Mouse (Mus musculus): ENCODE results near the gene Med25. TPM values are rescaled to one million over a fixed set of nuclear protein-coding genes. Genes with fewer than 3 reads are reported as not detected.

Med25 gene
- polyA plus RNA-seq, 1 experiment from 2014 or later: 114 TPM

- 10% methylated on average over 29 of the region's 29 CpGs for WGBS
- Histone ChIP-seq H3K36me3 (ENCODE audit: control insufficient read depth, insufficient read depth, low read length) (peaks cover 18% of the 10 kb centered on the region), H3K4me3 (replicated peaks; ENCODE audit: low read depth, low read length) (peak within 1 kb of the TSS; percentile 99), H3K4me2 (ENCODE audit: low read length) (peak within 1 kb of the TSS; percentile 95), H3K9ac (replicated peaks; ENCODE audit: low read length) (peak within 1 kb of the TSS; percentile 99), H3K4me1 (ENCODE audit: control insufficient read depth, insufficient read depth, low read length) (peaks cover 28% of the 10 kb centered on the region), H3K27me3 (ENCODE audit: control insufficient read depth, insufficient read depth, low read length) (no peaks in the 10 kb centered on the region), H3K27ac (replicated peaks; ENCODE audit: low read depth, low read length) (peak within 1 kb of the TSS; percentile 100), H3K9me3 (ENCODE audit: control insufficient read depth, low read length) (no peaks in the 10 kb centered on the region)
- peak; percentile 96 for DNase-seq
- peak; percentile 94 for ATAC-seq (ENCODE audit: low FRiP score, low TSS enrichment)
Measured at GRCm38 (mm10) chr7:44869697-44870528, 22.6 kb downstream of the Med25 start, which contains the start of gene Ptov1. Gene Ptov1 (minus strand): TSS chr7:44869788.

- whole genome bisulfite sequencing: under 1% methylated on average over 108 of the region's 108 CpGs
- peaks cover 28% of the 10 kb centered on the region for H3K4me1 ChIP-seq (ENCODE audit: control insufficient read depth, insufficient read depth, low read length)
- DNase-seq: peak; percentile 80
Measured at GRCm38 (mm10) chr7:44868919-44869696, 23.4 kb downstream of the Med25 start.

GRCm38 (mm10) chr7:44868465-44868864 is 24.0 kb downstream of the Med25 start:
- peaks cover 28% of the 10 kb centered on the region for H3K4me1 ChIP-seq (ENCODE audit: control insufficient read depth, insufficient read depth, low read length)
- H3K4me3 ChIP-seq (replicated peaks; ENCODE audit: low read depth, low read length): peak overlapping the region; percentile 99
- H3K36me3 ChIP-seq (ENCODE audit: control insufficient read depth, insufficient read depth, low read length): peaks cover 32% of the 10 kb centered on the region
- DNase-seq (no peak), ATAC-seq (ENCODE audit: low FRiP score, low TSS enrichment) (no peak)
- peak overlapping the region; percentile 95 for H3K4me2 ChIP-seq (ENCODE audit: low read length)
- peak overlapping the region; percentile 100 for H3K27ac ChIP-seq (replicated peaks; ENCODE audit: low read depth, low read length)
- H3K9me3 ChIP-seq (ENCODE audit: control insufficient read depth, low read length): no peaks in the 10 kb centered on the region
- no peaks in the 10 kb centered on the region for H3K27me3 ChIP-seq (ENCODE audit: control insufficient read depth, insufficient read depth, low read length)
- peak overlapping the region; percentile 99 for H3K9ac ChIP-seq (replicated peaks; ENCODE audit: low read length)
- 6% methylated on average over 16 of the region's 16 CpGs for WGBS

More at GRCm38 (mm10) chr7:44868919-44869696, 23.4 kb downstream of the Med25 start:
- peak overlapping the region; percentile 95 for H3K4me2 ChIP-seq (ENCODE audit: low read length)
- peaks cover 26% of the 10 kb centered on the region for H3K36me3 ChIP-seq (ENCODE audit: control insufficient read depth, insufficient read depth, low read length)
- no peaks in the 10 kb centered on the region for H3K9me3 ChIP-seq (ENCODE audit: control insufficient read depth, low read length)
- H3K27ac ChIP-seq (replicated peaks; ENCODE audit: low read depth, low read length): peak overlapping the region; percentile 100
- no peaks in the 10 kb centered on the region for H3K27me3 ChIP-seq (ENCODE audit: control insufficient read depth, insufficient read depth, low read length)
- ATAC-seq (ENCODE audit: low FRiP score, low TSS enrichment): peak; percentile 32
- peak overlapping the region; percentile 99 for H3K9ac ChIP-seq (replicated peaks; ENCODE audit: low read length)
- H3K4me3 ChIP-seq (replicated peaks; ENCODE audit: low read depth, low read length): peak overlapping the region; percentile 99

GRCm38 (mm10) chr7:44867802-44868201 is 24.7 kb downstream of the Med25 start:
- H3K4me2 ChIP-seq (ENCODE audit: low read length): peak overlapping the region; percentile 95
- peaks cover 28% of the 10 kb centered on the region for H3K4me1 ChIP-seq (ENCODE audit: control insufficient read depth, insufficient read depth, low read length)
- peak overlapping the region; percentile 99 for H3K4me3 ChIP-seq (replicated peaks; ENCODE audit: low read depth, low read length)
- WGBS: 44% methylated on average over 9 of the region's 9 CpGs
- H3K27ac ChIP-seq (replicated peaks; ENCODE audit: low read depth, low read length): no peak overlapping the region
- peaks cover 39% of the 10 kb centered on the region for H3K36me3 ChIP-seq (ENCODE audit: control insufficient read depth, insufficient read depth, low read length)
- no peaks in the 10 kb centered on the region for H3K27me3 ChIP-seq (ENCODE audit: control insufficient read depth, insufficient read depth, low read length)
- ATAC-seq (ENCODE audit: low FRiP score, low TSS enrichment) (no peak), DNase-seq (no peak)
- H3K9ac ChIP-seq (replicated peaks; ENCODE audit: low read length): peak overlapping the region; percentile 99; the same call in 1 of the 2 replicates
- H3K9me3 ChIP-seq (ENCODE audit: control insufficient read depth, low read length): no peaks in the 10 kb centered on the region

GRCm38 (mm10) chr7:44867010-44867702 is 25.4 kb downstream of the Med25 start:
- Histone ChIP-seq H3K27me3 (ENCODE audit: control insufficient read depth, insufficient read depth, low read length) (no peaks in the 10 kb centered on the region), H3K9me3 (ENCODE audit: control insufficient read depth, low read length) (no peaks in the 10 kb centered on the region), H3K4me2 (ENCODE audit: low read length) (peak overlapping the region; percentile 95), H3K36me3 (ENCODE audit: control insufficient read depth, insufficient read depth, low read length) (peaks cover 45% of the 10 kb centered on the region), H3K9ac (replicated peaks; ENCODE audit: low read length) (peak overlapping the region; percentile 99; the same call in 1 of the 2 replicates), H3K27ac (replicated peaks; ENCODE audit: low read depth, low read length) (0 out of 2 replicates have a peak overlapping the region, but pooled peaks have one; percentile 20), H3K4me1 (ENCODE audit: control insufficient read depth, insufficient read depth, low read length) (peaks cover 28% of the 10 kb centered on the region), H3K4me3 (replicated peaks; ENCODE audit: low read depth, low read length) (peak overlapping the region; percentile 99)
- WGBS: 76% methylated on average over 18 of the region's 19 CpGs
- ATAC-seq (ENCODE audit: low FRiP score, low TSS enrichment): no peak
- DNase-seq: no peak

GRCm38 (mm10) chr7:44866276-44867009 is 26.1 kb downstream of the Med25 start:
- H3K4me2 ChIP-seq (ENCODE audit: low read length): peak overlapping the region; percentile 95
- no peak for ATAC-seq (ENCODE audit: low FRiP score, low TSS enrichment)
- H3K9ac ChIP-seq (replicated peaks; ENCODE audit: low read length): 0 out of 2 replicates have a peak overlapping the region, but pooled peaks have one; percentile 20
- peaks cover 53% of the 10 kb centered on the region for H3K36me3 ChIP-seq (ENCODE audit: control insufficient read depth, insufficient read depth, low read length)
- no peaks in the 10 kb centered on the region for H3K9me3 ChIP-seq (ENCODE audit: control insufficient read depth, low read length)
- H3K4me1 ChIP-seq (ENCODE audit: control insufficient read depth, insufficient read depth, low read length): peaks cover 28% of the 10 kb centered on the region
- H3K4me3 ChIP-seq (replicated peaks; ENCODE audit: low read depth, low read length): peak overlapping the region; percentile 99; the same call in 1 of the 2 replicates
- WGBS: 57% methylated on average over 15 of the region's 15 CpGs
- peak; percentile 42 for DNase-seq
- no peaks in the 10 kb centered on the region for H3K27me3 ChIP-seq (ENCODE audit: control insufficient read depth, insufficient read depth, low read length)
- 0 out of 2 replicates have a peak overlapping the region, but pooled peaks have one; percentile 26 for H3K27ac ChIP-seq (replicated peaks; ENCODE audit: low read depth, low read length)

GRCm38 (mm10) chr7:44864595-44865542 is 27.6 kb downstream of the Med25 start:
- no peaks in the 10 kb centered on the region for H3K9me3 ChIP-seq (ENCODE audit: control insufficient read depth, low read length)
- H3K4me2 ChIP-seq (ENCODE audit: low read length): no peak overlapping the region
- ATAC-seq (ENCODE audit: low FRiP score, low TSS enrichment): no peak
- H3K27me3 ChIP-seq (ENCODE audit: control insufficient read depth, insufficient read depth, low read length): no peaks in the 10 kb centered on the region
- H3K4me1 ChIP-seq (ENCODE audit: control insufficient read depth, insufficient read depth, low read length): peaks cover 24% of the 10 kb centered on the region
- H3K36me3 ChIP-seq (ENCODE audit: control insufficient read depth, insufficient read depth, low read length): peaks cover 55% of the 10 kb centered on the region
- no peak for DNase-seq
- no peak overlapping the region for H3K9ac ChIP-seq (replicated peaks; ENCODE audit: low read length)
- no peak overlapping the region for H3K27ac ChIP-seq (replicated peaks; ENCODE audit: low read depth, low read length)
- 85% methylated on average over 24 of the region's 24 CpGs for WGBS
- no peak overlapping the region for H3K4me3 ChIP-seq (replicated peaks; ENCODE audit: low read depth, low read length)

Measured in midbrain, embryonic 14.5 days (tissue).